Mouse (Mus musculus) midbrain, embryonic 11.5 days (tissue): ENCODE results near the gene Cnot6. TPM values are rescaled to one million over a fixed set of nuclear protein-coding genes. Genes with fewer than 3 reads are reported as not detected.
A peak's percentile ranks its signal among the peaks of the same experiment; 100 is the strongest.

Experiments
- ATAC-seq: fragments of 200-750 bp; cut with Nextera tagmentation; 2 replicates; pipeline ENCODE4 v1.8.0; 2017; ENCODE audit warnings: moderate TSS enrichment, moderate library complexity; ENCODE audit not compliant: low FRiP score
- DNase-seq: peaks from one replicate; pipeline ENCODE4 v3.0.0; 2015; ENCODE audit warnings: low spot score; ENCODE audit errors: missing footprints
- H3K27ac ChIP-seq: fragments of 300-500 bp; sonication (generic); 2 replicates; pipeline ENCODE4 v1.5.1; 2014; ENCODE audit warnings: low read depth, low read length
- H3K27me3 ChIP-seq: fragments of 300-500 bp; sonication (generic); 2 replicates; pipeline ENCODE4 v1.6.1; 2014; ENCODE audit warnings: mild to moderate bottlenecking, low read length, moderate library complexity, mixed read lengths; ENCODE audit not compliant: control insufficient read depth, insufficient read depth
- H3K36me3 ChIP-seq: fragments of 300-500 bp; sonication (generic); 2 replicates; pipeline ENCODE4 v1.6.1; 2014; ENCODE audit warnings: mild to moderate bottlenecking, low read length, moderate library complexity, mixed read lengths; ENCODE audit not compliant: control insufficient read depth, insufficient read depth
- H3K4me1 ChIP-seq: fragments of 300-500 bp; sonication (generic); 2 replicates; pipeline ENCODE4 v1.6.1; 2014; ENCODE audit warnings: low read length; ENCODE audit not compliant: control insufficient read depth, insufficient read depth
- H3K4me2 ChIP-seq: fragments of 300-500 bp; sonication (generic); 2 replicates; pipeline ENCODE4 v1.6.1; 2014; ENCODE audit warnings: mild to moderate bottlenecking, moderate library complexity
- H3K4me3 ChIP-seq: fragments of 300-500 bp; sonication (generic); 2 replicates; pipeline ENCODE4 v1.5.1; 2014; ENCODE audit warnings: low read depth, low read length
- H3K9ac ChIP-seq: fragments of 300-500 bp; sonication (generic); 2 replicates; pipeline ENCODE4 v1.6.1; 2014; ENCODE audit warnings: low read length
- H3K9me3 ChIP-seq: fragments of 300-500 bp; sonication (generic); 2 replicates; pipeline ENCODE4 v1.6.1; 2016; ENCODE audit warnings: low read length; ENCODE audit not compliant: control insufficient read depth
- WGBS: fragments of 180-500 bp; shearing (Covaris S2); extraction: QIAGEN DNeasy Blood & Tissue Kit; methylation state at CpG from one replicate; pipeline ENCODE4 v1.1.7; 2014; 5-methylcytosine and 5-hydroxymethylcytosine counted together
- polyA plus RNA-seq: library from polyadenylated mRNA; unstranded; fragments of >200 nt; fragmentation: Nextera tagmentation; extraction: Ambion mirVana; gene quantifications from 2 replicates; pipeline ENCODE4 v1.2.1, GENCODE M21; 2014

Gene Cnot6
- polyA plus RNA-seq, 1 experiment from 2014 or later, result 55.9 TPM

GRCm38 (mm10) chr11:49739776-49740175 lies 27.3 kb upstream of the Cnot6 start:
- H3K9me3 ChIP-seq, result no peaks in the 10 kb centered on the region
- DNase-seq, result no peak
- WGBS, result 74% methylated on average over 3 of the region's 3 CpGs
- no peak overlapping the region for H3K4me3 ChIP-seq
- H3K4me1 ChIP-seq, result peaks cover 8% of the 10 kb centered on the region; the same call in 1 of the 2 replicates
- no peak overlapping the region for H3K4me2 ChIP-seq
- H3K36me3 ChIP-seq, result no peaks in the 10 kb centered on the region
- no peak for ATAC-seq
- no peak overlapping the region for H3K9ac ChIP-seq
- H3K27ac ChIP-seq, result no peak overlapping the region
- H3K27me3 ChIP-seq, result no peaks in the 10 kb centered on the region

DNA sequence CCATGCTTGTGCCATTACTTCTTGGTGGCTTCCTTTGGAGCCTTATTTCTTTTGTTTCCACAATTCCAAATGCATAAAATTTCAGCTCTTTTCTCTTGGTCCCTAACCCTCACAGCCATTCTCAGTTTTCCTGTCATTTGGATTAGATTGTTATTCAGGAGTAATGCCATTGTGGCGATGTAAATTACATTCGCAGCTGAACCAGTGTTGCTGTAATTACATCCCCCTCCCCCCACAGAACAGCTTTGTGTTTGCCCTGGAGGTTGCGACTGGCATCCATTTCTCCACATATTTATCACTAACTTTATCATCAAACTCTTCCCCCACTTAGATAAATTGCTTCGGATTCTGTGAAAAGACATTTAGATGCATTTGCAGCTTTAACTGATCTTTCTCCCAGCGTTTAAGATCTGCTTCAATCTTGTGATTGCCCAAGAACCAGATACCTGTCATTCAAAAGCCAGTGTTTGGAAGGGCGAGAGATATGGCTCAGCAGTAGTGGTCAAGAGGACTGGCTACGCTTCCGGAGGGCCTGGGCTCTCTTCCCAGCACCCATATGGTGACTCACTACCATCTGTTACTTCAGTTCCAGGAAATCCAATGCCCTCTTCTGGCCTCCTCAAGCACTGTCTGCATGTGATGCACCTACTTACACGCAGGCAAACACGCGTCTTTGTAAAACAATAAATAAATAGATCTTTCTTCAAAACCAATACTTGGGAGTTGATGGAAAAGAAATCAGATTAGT lies 26.3 kb upstream of the Cnot6 start:
- Histone ChIP-seq H3K27ac (no peak overlapping the region), H3K4me2 (no peak overlapping the region), H3K4me1 (peaks cover 8% of the 10 kb centered on the region; the same call in 1 of the 2 replicates), H3K9ac (no peak overlapping the region), H3K36me3 (no peaks in the 10 kb centered on the region), H3K4me3 (no peak overlapping the region), H3K27me3 (no peaks in the 10 kb centered on the region), H3K9me3 (no peaks in the 10 kb centered on the region)
- WGBS, result 78% methylated on average over 11 of the region's 11 CpGs
- DNase-seq (no peak), ATAC-seq (no peak)

DNA sequence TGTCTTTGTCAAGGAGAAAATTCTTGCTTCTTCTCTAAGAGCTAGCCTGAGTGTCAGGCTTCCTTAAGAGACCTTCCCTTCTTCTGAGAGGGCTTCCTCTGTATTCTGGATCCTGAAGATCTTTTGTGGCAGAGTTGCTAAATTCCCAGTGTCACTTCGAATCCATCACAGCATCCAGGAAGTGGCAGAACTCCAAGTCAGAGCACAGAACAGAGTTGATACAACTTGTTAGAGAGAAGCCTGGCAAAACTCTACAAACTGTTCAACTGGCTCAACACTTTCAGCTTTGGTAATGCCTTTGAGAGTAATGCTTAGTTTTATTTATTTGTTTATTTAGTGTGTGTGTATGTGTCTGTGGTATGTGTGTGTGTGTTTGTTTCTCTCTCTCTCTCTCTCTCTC lies 25.1 kb upstream of the Cnot6 start:
- H3K4me1 ChIP-seq, result peaks cover 8% of the 10 kb centered on the region; the same call in 1 of the 2 replicates
- no peaks in the 10 kb centered on the region for H3K9me3 ChIP-seq
- no peak overlapping the region for H3K4me2 ChIP-seq
- no peaks in the 10 kb centered on the region for H3K36me3 ChIP-seq
- ATAC-seq (no peak), DNase-seq (no peak)
- H3K9ac ChIP-seq, result no peak overlapping the region
- H3K27me3 ChIP-seq, result no peaks in the 10 kb centered on the region
- 55% methylated on average over 1 of the region's 1 CpGs for WGBS
- H3K4me3 ChIP-seq, result no peak overlapping the region
- H3K27ac ChIP-seq, result no peak overlapping the region

DNA sequence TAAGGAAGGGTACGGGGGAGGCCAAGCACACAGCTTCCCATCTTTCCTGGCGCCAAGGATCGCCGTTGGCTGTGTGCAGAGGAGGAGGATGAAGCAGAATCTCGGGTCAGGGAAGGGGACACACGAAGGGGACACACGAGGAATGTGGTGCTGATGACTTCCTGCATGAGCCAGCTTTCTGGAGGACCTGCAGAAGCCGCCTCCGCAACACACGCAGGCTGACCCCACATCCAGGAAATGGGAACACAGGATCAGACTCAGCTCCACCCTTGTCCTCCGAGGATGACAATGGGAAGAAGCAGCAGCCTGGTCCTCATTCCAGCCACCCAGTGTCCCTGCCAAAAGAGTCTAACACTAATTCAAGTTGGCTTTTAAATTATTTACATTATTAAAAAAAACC lies 22.2 kb upstream of the Cnot6 start:
- WGBS, result 92% methylated on average over 11 of the region's 11 CpGs

GRCm38 (mm10) chr11:49730275-49730948 lies 17.9 kb upstream of the Cnot6 start:
- DNase-seq, result no peak
- H3K27ac ChIP-seq, result no peak overlapping the region
- no peak for ATAC-seq
- no peaks in the 10 kb centered on the region for H3K4me1 ChIP-seq
- H3K4me2 ChIP-seq, result no peak overlapping the region
- H3K4me3 ChIP-seq, result no peak overlapping the region
- no peak overlapping the region for H3K9ac ChIP-seq
- no peaks in the 10 kb centered on the region for H3K9me3 ChIP-seq
- H3K36me3 ChIP-seq, result no peaks in the 10 kb centered on the region
- WGBS, result 86% methylated on average over 5 of the region's 5 CpGs
- H3K27me3 ChIP-seq, result no peaks in the 10 kb centered on the region

More for the DNA sequence above, 22.2 kb upstream of the Cnot6 start:
- DNase-seq (no peak), ATAC-seq (no peak)
- Histone ChIP-seq H3K36me3 (no peaks in the 10 kb centered on the region), H3K27me3 (no peaks in the 10 kb centered on the region), H3K27ac (no peak overlapping the region), H3K4me2 (no peak overlapping the region), H3K9ac (no peak overlapping the region), H3K9me3 (no peaks in the 10 kb centered on the region), H3K4me3 (no peak overlapping the region), H3K4me1 (peaks cover 8% of the 10 kb centered on the region; the same call in 1 of the 2 replicates)

GRCm38 (mm10) chr11:49727877-49728276 lies 15.4 kb upstream of the Cnot6 start:
- Histone ChIP-seq H3K36me3 (no peaks in the 10 kb centered on the region), H3K27ac (no peak overlapping the region), H3K9ac (no peak overlapping the region), H3K27me3 (no peaks in the 10 kb centered on the region), H3K9me3 (no peaks in the 10 kb centered on the region), H3K4me1 (no peaks in the 10 kb centered on the region), H3K4me3 (no peak overlapping the region), H3K4me2 (no peak overlapping the region)
- ATAC-seq, result no peak
- DNase-seq, result peak; percentile 89
- 12% methylated on average over 3 of the region's 3 CpGs for WGBS

- DNase-seq, result no peak
- Histone ChIP-seq H3K27ac (no peak overlapping the region), H3K27me3 (no peaks in the 10 kb centered on the region), H3K4me3 (no peak overlapping the region), H3K36me3 (no peaks in the 10 kb centered on the region), H3K9ac (no peak overlapping the region), H3K9me3 (no peaks in the 10 kb centered on the region), H3K4me1 (no peaks in the 10 kb centered on the region), H3K4me2 (no peak overlapping the region)
- 81% methylated on average over 8 of the region's 8 CpGs for WGBS
- ATAC-seq, result no peak
These were observed 14.3 kb upstream of the Cnot6 start for GRCm38 (mm10) chr11:49726800-49727199.

DNA sequence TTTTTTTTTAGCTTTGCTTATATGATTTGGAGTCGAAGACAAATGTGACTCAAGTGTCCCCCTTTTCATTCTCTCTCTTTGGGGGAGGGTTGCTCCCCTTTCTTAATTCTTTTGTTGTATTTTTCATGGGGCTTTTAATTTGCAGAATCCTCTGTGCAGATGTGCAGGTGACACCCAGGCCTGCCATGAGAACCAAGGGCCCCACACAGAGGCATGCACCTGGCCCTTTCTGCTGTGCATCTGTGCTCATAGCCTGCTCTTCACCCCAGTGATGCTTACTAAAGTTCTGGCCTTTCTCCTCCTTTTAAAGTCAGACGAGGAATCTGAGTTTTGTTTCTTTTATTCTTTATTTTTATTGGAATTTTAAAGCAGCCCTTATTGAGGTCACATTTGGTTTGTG lies 12.2 kb upstream of the Cnot6 start:
- no peak overlapping the region for H3K4me3 ChIP-seq
- H3K4me1 ChIP-seq, result no peaks in the 10 kb centered on the region
- DNase-seq (no peak), ATAC-seq (no peak)
- no peak overlapping the region for H3K9ac ChIP-seq
- WGBS, result 75% methylated on average over 2 of the region's 2 CpGs
- no peaks in the 10 kb centered on the region for H3K9me3 ChIP-seq
- no peaks in the 10 kb centered on the region for H3K36me3 ChIP-seq
- no peak overlapping the region for H3K4me2 ChIP-seq
- H3K27ac ChIP-seq, result no peak overlapping the region
- no peaks in the 10 kb centered on the region for H3K27me3 ChIP-seq

- DNase-seq (no peak), ATAC-seq (no peak)
- H3K4me1 ChIP-seq, result no peaks in the 10 kb centered on the region
These were observed 10.8 kb upstream of the Cnot6 start for GRCm38 (mm10) chr11:49723281-49723680.

More at GRCm38 (mm10) chr11:49723281-49723680, 10.8 kb upstream of the Cnot6 start:
- Histone ChIP-seq H3K4me2 (no peak overlapping the region), H3K4me3 (no peak overlapping the region), H3K27me3 (no peaks in the 10 kb centered on the region), H3K9me3 (no peaks in the 10 kb centered on the region), H3K9ac (no peak overlapping the region), H3K36me3 (no peaks in the 10 kb centered on the region), H3K27ac (no peak overlapping the region)
- 49% methylated on average over 2 of the region's 2 CpGs for WGBS
